Mouse (Mus musculus): Measurements from ENCODE around the gene Lrrfip1.

DNA sequence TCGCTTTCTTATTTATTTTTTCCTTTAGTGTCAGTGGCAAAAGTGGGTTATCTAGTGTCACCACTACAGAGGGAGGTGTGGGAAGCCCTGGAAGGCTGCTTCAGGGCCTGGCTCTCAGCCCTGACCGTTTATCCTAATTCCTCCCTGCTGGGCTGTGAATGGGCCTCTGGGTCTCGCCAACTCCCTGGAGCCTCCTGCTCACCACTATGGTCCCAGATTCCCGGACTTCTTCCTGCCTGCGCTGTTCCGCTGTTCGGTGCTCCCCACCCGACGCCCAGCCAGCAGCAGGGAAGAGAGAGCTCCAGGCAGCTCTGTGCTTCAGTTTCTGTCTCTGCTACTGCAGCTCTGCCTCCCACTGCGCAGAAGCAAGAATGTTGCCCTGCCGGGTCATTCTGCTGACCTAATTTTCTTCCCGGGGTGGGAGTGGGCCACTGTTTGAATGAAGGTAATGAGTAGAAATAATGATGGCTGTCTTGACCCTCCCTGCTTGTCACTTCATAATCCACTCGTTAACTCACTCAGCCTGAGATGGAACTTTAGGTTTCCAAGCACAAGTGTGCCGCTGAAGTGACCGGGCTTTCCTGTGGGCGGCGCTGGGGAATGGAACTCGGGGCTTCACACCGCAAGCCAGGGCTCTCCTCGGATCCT is 18.7 kb downstream of the Lrrfip1 start:
- TF ChIP-seq POLR2A (IDR thresholded peaks at IDR 0.05; ENCODE audit: insufficient read length, low read depth) (no peak), MYOD1 (IDR thresholded peaks at IDR 0.05; ENCODE audit: control insufficient read depth in 1 of 3, insufficient read length in 2 of 3, low read depth in 2 of 3) (no peak), USF1 (IDR thresholded peaks at IDR 0.05; ENCODE audit: low read depth) (no peak), TCF12 (IDR thresholded peaks at IDR 0.05; ENCODE audit: insufficient read depth, poor library complexity, severe bottlenecking) (no peak), MAX (IDR thresholded peaks at IDR 0.05; ENCODE audit: low read depth) (no peak), CEBPB (IDR thresholded peaks at IDR 0.05; ENCODE audit: insufficient read depth, poor library complexity, severe bottlenecking) (no peak), TCF3 (IDR thresholded peaks at IDR 0.05; ENCODE audit: insufficient read length, low read depth) (no peak), POLR2AphosphoS2 (IDR thresholded peaks at IDR 0.05; ENCODE audit: insufficient read length, low read depth) (no peak)
